Mouse (Mus musculus) MEL (cell line): ENCODE data around the gene 1700001C19Rik. TPM values are rescaled to one million over a fixed set of nuclear protein-coding genes. Genes with fewer than 3 reads are reported as not detected.

Experiments used
- DNase-seq: peaks from one replicate; pipeline ENCODE4 v3.0.0; 2011; ENCODE audit warnings: low read depth, low spot score
- H3K27ac ChIP-seq: 2 replicates; pipeline ENCODE4 v1.5.1; 2012; ENCODE audit warnings: low read depth, mild to moderate bottlenecking, control low read depth, low read length, moderate library complexity; ENCODE audit not compliant: control insufficient read depth
- H3K27me3 ChIP-seq, 2 experiments: fragments of 150-350 bp in 1 of 2; sonication (generic) in 1 of 2; 2 replicates each; pipeline ENCODE4 v1.6.1; 2012; ENCODE audit warnings: low read length in 2 of 2, mild to moderate bottlenecking in 2 of 2, improper control_type of control experiment in 1 of 2, moderate library complexity in 1 of 2; ENCODE audit not compliant: insufficient read depth in 2 of 2, control insufficient read depth in 1 of 2
- H3K36me3 ChIP-seq, 2 experiments: 2 replicates each; pipeline ENCODE4 v1.6.1; 2012 to 2014; ENCODE audit warnings: low read length in 2 of 2, improper control_type of control experiment in 1 of 2, inconsistent platforms in 1 of 2, mild to moderate bottlenecking in 1 of 2; ENCODE audit not compliant: insufficient read depth in 2 of 2, control insufficient read depth in 1 of 2
- H3K4me1 ChIP-seq, 2 experiments: fragments of 150-350 bp in 1 of 2; sonication (generic) in 1 of 2; 2 replicates each; pipeline ENCODE4 v1.6.1; 2012; ENCODE audit warnings: low read length in 2 of 2, improper control_type of control experiment in 1 of 2, mild to moderate bottlenecking in 1 of 2; ENCODE audit not compliant: insufficient read depth in 2 of 2, control insufficient read depth in 1 of 2
- H3K4me3 ChIP-seq, 2 experiments: fragments of 150-350 bp in 1 of 2; sonication (generic) in 1 of 2; 2 replicates each; pipeline ENCODE4 v1.5.1; 2012; ENCODE audit warnings: low read depth in 2 of 2, low read length in 2 of 2, mild to moderate bottlenecking in 2 of 2, moderate library complexity in 2 of 2, control low read depth in 1 of 2, improper control_type of control experiment in 1 of 2; ENCODE audit not compliant: control insufficient read depth in 1 of 2, insufficient read depth in 1 of 2
- H3K79me2 ChIP-seq: 2 replicates; pipeline ENCODE4 v1.6.1; 2012; ENCODE audit warnings: mild to moderate bottlenecking, low read length, moderate library complexity; ENCODE audit not compliant: control insufficient read depth, poor library complexity, insufficient read depth
- H3K9ac ChIP-seq: 2 replicates; pipeline ENCODE4 v1.6.1; 2012; ENCODE audit warnings: low read depth, mild to moderate bottlenecking, control low read depth, low read length, moderate library complexity; ENCODE audit not compliant: control insufficient read depth, poor library complexity, severe bottlenecking
- H3K9me3 ChIP-seq: fragments of 150-350 bp; sonication (generic); replicated peaks from 2 replicates; pipeline ENCODE4 v1.6.1; 2012; ENCODE audit warnings: mild to moderate bottlenecking, low read length, improper control_type of control experiment, moderate library complexity; ENCODE audit not compliant: insufficient read depth
- CTCF ChIP-seq, 3 experiments: IDR thresholded peaks in 2 of 3; conservative IDR thresholded peaks in 1 of 3; 2 replicates each; pipeline ENCODE4 v1.5.1; 2011 to 2012; ENCODE audit warnings: low read length in 3 of 3, low read depth in 2 of 3, mild to moderate bottlenecking in 2 of 3, improper control_type of control experiment in 1 of 3, inconsistent platforms in 1 of 3, mixed read lengths in 1 of 3, moderate library complexity in 1 of 3; ENCODE audit not compliant: control insufficient read depth in 1 of 3, insufficient read depth in 1 of 3, poor library complexity in 1 of 3, severe bottlenecking in 1 of 3
- GABPA ChIP-seq: IDR thresholded peaks from 2 replicates; pipeline ENCODE4 v1.6.1; 2012; ENCODE audit warnings: low read depth, mild to moderate bottlenecking, inconsistent platforms, low read length, improper control_type of control experiment, moderate library complexity
- MEF2A ChIP-seq: IDR thresholded peaks from 2 replicates; pipeline ENCODE4 v1.6.1; 2014; ENCODE audit warnings: low read depth, mild to moderate bottlenecking, inconsistent platforms, low read length, improper control_type of control experiment; ENCODE audit not compliant: poor library complexity, insufficient replicate concordance, severe bottlenecking; ENCODE audit errors: extremely low read depth
- MXI1 ChIP-seq: IDR thresholded peaks from 2 replicates; pipeline ENCODE4 v1.6.1; 2011; ENCODE audit warnings: mild to moderate bottlenecking, low read depth, low read length, improper control_type of control experiment
- POLR2AphosphoS5 ChIP-seq: IDR thresholded peaks from 2 replicates; pipeline ENCODE4 v1.6.1; 2012; ENCODE audit warnings: low read depth, borderline replicate concordance, mild to moderate bottlenecking, inconsistent platforms, low read length, moderate library complexity, mixed read lengths
- RAD21 ChIP-seq: IDR thresholded peaks from 2 replicates; pipeline ENCODE4 v1.6.1; 2011; ENCODE audit warnings: mild to moderate bottlenecking, low read depth, low read length, improper control_type of control experiment
- SIN3A ChIP-seq: IDR thresholded peaks from 2 replicates; pipeline ENCODE4 v1.6.1; 2012; ENCODE audit warnings: low read length, improper control_type of control experiment, inconsistent platforms
- SMC3 ChIP-seq: IDR thresholded peaks from 2 replicates; pipeline ENCODE4 v1.6.1; 2011; ENCODE audit warnings: low read depth, low read length, improper control_type of control experiment
- TCF12 ChIP-seq: IDR thresholded peaks from 2 replicates; pipeline ENCODE4 v1.6.1; 2014; ENCODE audit warnings: low read depth, mild to moderate bottlenecking, inconsistent platforms, low read length, improper control_type of control experiment, moderate library complexity
- USF2 ChIP-seq, 2 experiments: IDR thresholded peaks; 2 replicates each; pipeline ENCODE4 v1.6.1; 2011 to 2012; ENCODE audit warnings: improper control_type of control experiment in 2 of 2, low read length in 2 of 2, borderline replicate concordance in 1 of 2, inconsistent platforms in 1 of 2, low read depth in 1 of 2, mild to moderate bottlenecking in 1 of 2; ENCODE audit not compliant: insufficient read depth in 1 of 2
- polyA plus RNA-seq, 2 experiments: library from polyadenylated mRNA; stranded (reverse) in 1 of 2; unstranded in 1 of 2; fragments of >175 nt in 1 of 2; fragments of >200 nt in 1 of 2; gene quantifications; 2 replicates each; pipeline versions ENCODE4 v1.2.1 to v1.2.4; 2012; ENCODE audit warnings: low replicate concordance in 2 of 2, low read depth in 1 of 2; ENCODE audit not compliant: insufficient read length in 2 of 2, insufficient read depth in 1 of 2, missing spikeins in 1 of 2
- total RNA-seq: library from RNA; depleted of rRNA; stranded (reverse); fragments of 300-350 nt; gene quantifications from 2 replicates; pipeline ENCODE4 v1.2.3, GENCODE M21; 2012

Gene 1700001C19Rik
- total and polyA plus RNA-seq, 3 experiments: not detected

DNA sequence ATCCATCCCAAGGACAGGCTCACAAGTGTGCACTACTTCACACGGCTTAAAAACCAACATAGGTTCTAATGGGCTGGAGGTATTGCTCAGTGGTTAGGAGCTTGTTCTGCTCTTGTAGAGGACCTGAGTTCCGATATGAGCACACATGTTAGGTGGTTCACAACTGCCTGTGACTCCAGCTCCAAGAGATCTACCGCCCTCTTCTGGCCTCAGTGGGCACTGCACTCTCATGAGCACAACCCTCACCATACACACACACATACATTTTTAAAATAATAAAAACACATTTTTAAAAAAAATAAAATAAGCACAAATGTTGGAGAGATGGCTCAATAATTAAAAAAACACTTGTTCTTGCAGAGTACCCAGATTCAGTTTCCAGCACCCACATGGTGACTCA lies 53.1 kb downstream of the 1700001C19Rik start:
- no peaks in the 10 kb centered on the region for H3K36me3 ChIP-seq
- no peaks in the 10 kb centered on the region for H3K27me3 ChIP-seq
- TF ChIP-seq SMC3 (0 out of 2 replicates have a peak, but pooled peaks have one; percentile 5), CTCF (IDR thresholded peaks at IDR 0.05 in 2 of 3, conservative IDR thresholded peaks at IDR 0.05 in 1 of 3; ENCODE audit: control insufficient read depth in 1 of 3, insufficient read depth in 1 of 3, low read depth in 2 of 3, low read length in 3 of 3, poor library complexity in 1 of 3, severe bottlenecking in 1 of 3) (peak; percentile 35 to 48 (median 40)), SIN3A (no peak)
- peak; percentile 31 for DNase-seq
- H3K27ac ChIP-seq: no peak overlapping the region
- no peak overlapping the region for H3K9ac ChIP-seq
- no peaks in the 10 kb centered on the region for H3K79me2 ChIP-seq
- no peaks in the 10 kb centered on the region for H3K4me1 ChIP-seq
- H3K4me3 ChIP-seq: no peak overlapping the region
- no peaks in the 10 kb centered on the region for H3K9me3 ChIP-seq

DNA sequence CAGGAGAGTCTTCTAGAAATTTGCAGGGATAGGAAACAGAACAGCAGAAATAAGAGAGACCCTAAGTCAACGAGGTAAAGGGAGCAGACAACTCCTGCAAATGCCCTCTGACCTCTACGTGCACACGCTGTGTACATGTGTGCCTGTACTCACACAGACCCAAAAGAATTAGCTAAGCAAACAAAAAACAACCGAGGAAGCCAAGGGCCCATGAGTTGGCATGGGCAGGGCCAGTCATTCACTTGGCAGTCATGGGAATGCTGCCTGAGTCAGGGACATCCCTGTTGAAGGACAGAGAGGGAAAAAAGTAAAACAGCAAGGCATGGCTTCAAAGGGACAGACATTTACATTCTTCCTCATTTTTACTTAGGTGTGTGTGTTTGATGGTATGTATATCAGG lies 53.9 kb downstream of the 1700001C19Rik start:
- Histone ChIP-seq H3K4me3 (no peak overlapping the region), H3K79me2 (no peaks in the 10 kb centered on the region), H3K36me3 (no peaks in the 10 kb centered on the region), H3K4me1 (no peaks in the 10 kb centered on the region), H3K27ac (no peak overlapping the region), H3K27me3 (no peaks in the 10 kb centered on the region), H3K9ac (no peak overlapping the region), H3K9me3 (no peaks in the 10 kb centered on the region)
- TF ChIP-seq GABPA: no peak
- TF ChIP-seq MEF2A: no peak
- TF ChIP-seq CTCF (IDR thresholded peaks at IDR 0.05 in 2 of 3, conservative IDR thresholded peaks at IDR 0.05 in 1 of 3; ENCODE audit: control insufficient read depth in 1 of 3, insufficient read depth in 1 of 3, low read depth in 2 of 3, low read length in 3 of 3, poor library complexity in 1 of 3, severe bottlenecking in 1 of 3): no peak
- TF ChIP-seq SMC3: no peak
- no peak for TF ChIP-seq RAD21
- no peak for DNase-seq

DNA sequence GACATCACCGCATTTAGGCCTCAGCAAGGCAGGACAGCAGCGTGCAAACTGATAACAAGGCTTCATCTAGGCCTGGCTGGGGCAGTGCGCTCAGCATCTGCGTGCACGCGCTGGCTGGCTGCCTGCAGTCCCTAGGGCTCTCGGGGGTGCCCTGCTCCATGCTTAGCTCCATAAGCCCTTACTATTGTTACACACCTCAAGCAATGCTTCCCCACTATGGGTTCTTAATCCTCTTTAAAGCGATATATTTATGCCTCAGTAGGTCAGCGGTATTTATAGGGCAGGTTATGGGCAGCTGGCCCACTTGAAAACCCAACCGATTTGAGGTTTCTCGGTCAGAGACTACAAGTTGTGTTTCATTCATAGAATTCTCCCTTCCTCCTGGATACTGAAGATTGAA lies 55.3 kb downstream of the 1700001C19Rik start:
- Histone ChIP-seq H3K27ac (no peak overlapping the region), H3K9ac (no peak overlapping the region)
- TF ChIP-seq POLR2AphosphoS5: no peak
- TF ChIP-seq, all 39 proteins: peak for 0
- no peak overlapping the region for H3K4me3 ChIP-seq
- H3K79me2 ChIP-seq: no peaks in the 10 kb centered on the region
- no peaks in the 10 kb centered on the region for H3K27me3 ChIP-seq
- no peak for DNase-seq
- no peaks in the 10 kb centered on the region for H3K4me1 ChIP-seq
- no peaks in the 10 kb centered on the region for H3K9me3 ChIP-seq
- no peaks in the 10 kb centered on the region for H3K36me3 ChIP-seq

DNA sequence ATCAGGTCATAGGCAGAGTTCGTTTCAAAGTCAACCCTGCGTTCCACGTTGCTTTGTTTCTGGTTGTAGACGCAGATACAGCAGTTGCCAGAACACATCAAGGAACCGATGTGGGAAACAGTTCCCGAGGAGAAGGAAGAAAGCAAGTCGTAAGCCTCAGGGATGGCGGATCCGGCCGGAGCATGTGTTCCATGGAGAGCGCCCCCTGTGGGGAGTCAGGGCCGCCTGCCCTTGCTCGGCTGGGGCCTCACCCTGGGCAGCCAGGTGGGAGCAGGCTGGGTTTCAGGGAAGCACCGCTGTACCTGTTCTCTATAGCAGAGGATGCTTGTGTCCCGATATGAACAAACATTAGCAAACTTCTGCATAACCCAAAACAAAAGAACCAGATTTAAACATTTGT lies 59.0 kb downstream of the 1700001C19Rik start:
- no peaks in the 10 kb centered on the region for H3K4me1 ChIP-seq
- H3K9ac ChIP-seq: no peak overlapping the region
- H3K9me3 ChIP-seq: no peaks in the 10 kb centered on the region
- H3K36me3 ChIP-seq: peaks cover 0 to 8% of the 10 kb centered on the region in 2 experiments; a peak in 1 of 4 replicates
- TF ChIP-seq MXI1 (no peak), USF2 (IDR thresholded peaks at IDR 0.05; ENCODE audit: borderline replicate concordance in 1 of 2, insufficient read depth in 1 of 2, low read depth in 1 of 2, low read length in 2 of 2) (no peak), RAD21 (no peak), TCF12 (no peak), SIN3A (no peak), CTCF (IDR thresholded peaks at IDR 0.05 in 2 of 3, conservative IDR thresholded peaks at IDR 0.05 in 1 of 3; ENCODE audit: control insufficient read depth in 1 of 3, insufficient read depth in 1 of 3, low read depth in 2 of 3, low read length in 3 of 3, poor library complexity in 1 of 3, severe bottlenecking in 1 of 3) (peak; percentile 8 to 53 (median 34); a peak in 4 of 6 replicates)
- H3K27me3 ChIP-seq: no peaks in the 10 kb centered on the region
- no peaks in the 10 kb centered on the region for H3K79me2 ChIP-seq
- no peak for DNase-seq
- H3K4me3 ChIP-seq: no peak overlapping the region
- H3K27ac ChIP-seq: no peak overlapping the region
